Mouse (Mus musculus) lung, adult 2 months (tissue): ENCODE measurements around the gene Pan3.

Experiments used
- CTCF ChIP-seq: fragments of 200-500 bp; IDR thresholded peaks from 2 replicates; pipeline ENCODE4 v1.5.1; 2011; ENCODE audit warnings: mild to moderate bottlenecking, low read length, control low read depth; ENCODE audit not compliant: insufficient read depth
- POLR2A ChIP-seq: fragments of 200-500 bp; IDR thresholded peaks from 2 replicates; pipeline ENCODE4 v1.6.1; 2011; ENCODE audit warnings: low read depth, mild to moderate bottlenecking, control low read depth, low read length, borderline replicate concordance; ENCODE audit errors: extremely low read depth

DNA sequence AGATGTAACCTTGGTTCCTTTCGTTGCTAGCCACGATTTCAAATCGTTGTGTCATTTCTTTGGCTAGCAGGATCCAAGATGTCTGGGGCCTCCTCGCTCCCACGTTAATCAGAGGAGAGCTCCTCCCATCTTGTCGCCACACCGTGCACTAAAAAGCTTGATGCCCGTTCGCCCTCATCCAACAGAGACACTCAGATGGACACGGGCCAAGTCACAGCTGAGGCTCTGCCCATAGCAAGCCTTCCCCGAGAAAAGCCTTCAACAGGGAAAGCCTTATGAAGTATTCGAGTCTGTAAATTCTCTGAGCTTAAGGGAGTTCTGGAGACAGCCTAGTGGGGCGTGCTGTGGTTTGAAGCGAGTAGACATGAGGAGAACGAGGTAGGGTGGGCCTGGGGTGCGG is 167.9 kb downstream of the Pan3 start:
- TF ChIP-seq CTCF (no peak), POLR2A (no peak)
